Mouse (Mus musculus): ENCODE results near the gene Fhdc1.

DNA sequence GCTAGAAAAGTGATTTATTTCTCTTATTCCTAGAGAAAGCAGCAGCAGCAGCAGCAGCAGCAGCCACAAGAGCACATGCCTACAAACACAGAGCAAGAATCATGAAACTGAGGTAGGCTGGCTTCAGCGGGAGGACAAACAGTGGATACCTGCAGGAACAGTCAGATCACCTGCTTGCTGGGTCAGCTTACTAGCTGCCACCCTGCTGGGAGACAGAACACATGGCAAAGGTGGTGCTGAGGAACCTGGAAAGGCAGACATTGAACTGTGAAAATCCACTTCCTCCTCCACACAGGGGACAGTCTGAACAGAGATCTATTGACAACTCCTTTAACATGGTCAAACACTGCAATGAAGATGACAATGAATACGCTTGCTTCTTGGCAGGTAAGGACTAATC is 48.8 kb upstream of the Fhdc1 start:
- no peak for TF ChIP-seq CTCF (IDR thresholded peaks at IDR 0.05; ENCODE audit: low read depth)
- no peak for TF ChIP-seq EP300 (IDR thresholded peaks at IDR 0.05; ENCODE audit: low read depth)

Data from heart, postnatal 0 days (tissue).